In the genomic region with DNA sequence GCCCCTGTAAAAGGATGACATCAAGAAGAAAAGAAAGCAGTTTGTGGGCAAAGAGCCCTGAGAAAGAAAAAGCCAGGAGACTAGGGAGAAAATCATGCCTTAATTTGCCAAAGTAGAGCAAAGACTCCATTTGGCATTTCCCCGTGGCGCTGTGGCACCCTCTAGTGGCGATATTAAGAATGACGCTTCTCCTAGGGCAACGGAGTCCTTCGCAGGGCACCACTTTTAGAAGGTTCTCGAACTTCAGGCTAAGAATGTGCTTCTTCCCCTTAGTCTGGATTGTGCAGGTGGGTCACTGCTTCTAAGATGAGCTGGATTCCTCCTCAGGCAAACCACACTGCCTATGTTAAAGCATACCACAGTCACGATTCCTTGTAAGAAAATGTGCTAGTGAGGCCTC, we compare ENCODE assay signal across 8 mouse cellular contexts. TPM values are rescaled to one million over a fixed set of nuclear protein-coding genes. Genes with fewer than 3 reads are reported as not detected.
DNase-seq lines count a peak whose midpoint lies in the region; ATAC-seq and TF ChIP-seq lines count a peak whose summit lies in the region.

No protein-coding gene starts in this region.

- H3K4me3 ChIP-seq in CH12.LX (replicated peaks in 1 of 3; ENCODE audit: low read depth in 2 of 3, low read length in 2 of 3, poor library complexity in 1 of 3), result no peak overlapping the region
- no peak overlapping the region for H3K4me3 ChIP-seq in forebrain, embryonic 13.5 days
- no peak overlapping the region for H3K4me3 ChIP-seq in kidney, postnatal 0 days (replicated peaks; ENCODE audit: low read depth, low read length)

- no peaks in the 10 kb centered on the region for H3K36me3 ChIP-seq in CH12.LX (replicated peaks in 1 of 2; ENCODE audit: control insufficient read depth in 1 of 2, insufficient read depth in 1 of 2, low read length in 1 of 2)
- H3K36me3 ChIP-seq in forebrain, embryonic 13.5 days (ENCODE audit: poor library complexity, severe bottlenecking), result no peaks in the 10 kb centered on the region
- no peaks in the 10 kb centered on the region for H3K36me3 ChIP-seq in kidney, postnatal 0 days (ENCODE audit: insufficient read depth, low read length)

- H3K27me3 ChIP-seq in CH12.LX (replicated peaks), result no peaks in the 10 kb centered on the region
- H3K27me3 ChIP-seq in forebrain, embryonic 13.5 days, result no peaks in the 10 kb centered on the region
- no peaks in the 10 kb centered on the region for H3K27me3 ChIP-seq in kidney, postnatal 0 days (ENCODE audit: insufficient read depth, low read length)

- H3K9ac ChIP-seq in CH12.LX (ENCODE audit: insufficient read depth, low read depth), result no peak overlapping the region
- H3K9ac ChIP-seq in forebrain, embryonic 13.5 days, result no peak overlapping the region
- H3K9ac ChIP-seq in kidney, postnatal 0 days (ENCODE audit: low read depth, low read length), result no peak overlapping the region

- peak; percentile 90 to 93 for TF ChIP-seq CTCF in CH12.LX (conservative IDR thresholded peaks at IDR 0.05 in 1 of 2, IDR thresholded peaks at IDR 0.05 in 1 of 2; ENCODE audit: low read depth in 2 of 2, low read length in 2 of 2)
- TF ChIP-seq CTCF in kidney, postnatal 0 days (IDR thresholded peaks at IDR 0.05; ENCODE audit: low read depth), result peak; percentile 99

- TF ChIP-seq POLR2A in CH12.LX (IDR thresholded peaks at IDR 0.05; ENCODE audit: low read depth, low read length), result no peak

- dilution Hi-C loops in CH12.LX (cut with MboI; ENCODE audit: extremely low pct_ligation_motif_present, extremely low pct_unique_long_range_greater_than_20kb, low sequenced_read_pairs), result no loop called here

- no peak overlapping the region for H3K4me2 ChIP-seq in CH12.LX (ENCODE audit: insufficient read depth, low read depth, poor library complexity, severe bottlenecking)
- H3K4me2 ChIP-seq in forebrain, embryonic 13.5 days, result no peak overlapping the region
- no peak overlapping the region for H3K4me2 ChIP-seq in kidney, postnatal 0 days (ENCODE audit: low read length)

- peaks cover 3 to 4% of the 10 kb centered on the region in 2 experiments; a peak in 2 of 4 replicates for H3K4me1 ChIP-seq in CH12.LX (ENCODE audit: control insufficient read depth in 1 of 2, insufficient read depth in 2 of 2)
- no peaks in the 10 kb centered on the region for H3K4me1 ChIP-seq in forebrain, embryonic 13.5 days
- H3K4me1 ChIP-seq in kidney, postnatal 0 days (replicated peaks; ENCODE audit: insufficient read depth, low read length), result no peaks in the 10 kb centered on the region

- ATAC-seq in forebrain, embryonic 13.5 days, result peak; percentile 43; the same call in 1 of the 2 replicates
- ATAC-seq in kidney, postnatal 0 days (replicated peaks; ENCODE audit: low FRiP score, low read depth), result no peak
- ATAC-seq in activated CD4-positive, CD25-positive, alpha-beta regulatory T cell, adult 4 months, result no peak

- H3K9me3 ChIP-seq in CH12.LX (replicated peaks; ENCODE audit: low read length), result no peaks in the 10 kb centered on the region
- no peaks in the 10 kb centered on the region for H3K9me3 ChIP-seq in forebrain, embryonic 13.5 days (replicated peaks)
- no peaks in the 10 kb centered on the region for H3K9me3 ChIP-seq in kidney, postnatal 0 days (replicated peaks; ENCODE audit: low read length)

- H3K27ac ChIP-seq in CH12.LX (ENCODE audit: insufficient read depth, low read depth), result no peak overlapping the region
- H3K27ac ChIP-seq in forebrain, embryonic 13.5 days, result no peak overlapping the region
- no peak overlapping the region for H3K27ac ChIP-seq in kidney, postnatal 0 days

- peak; percentile 76 to 80 for DNase-seq in B cell, adult 2 months
- DNase-seq in CH12.LX (ENCODE audit: extremely low read depth), result peak; percentile 66
- DNase-seq in c-Kit-negative CD71-positive TER-119-positive erythroid progenitor cells, embryonic 14.5 days (ENCODE audit: low read depth, low spot score), result peak; percentile 36
- peak; percentile 75 for DNase-seq in kidney, postnatal 0 days (ENCODE audit: low spot score)
- DNase-seq in lung, postnatal 10 days, result peak; percentile 79
- peak; percentile 57 to 73 for DNase-seq in right cerebral cortex, adult 2 months (ENCODE audit: low spot score in 2 of 2)

- TF ChIP-seq RAD21 in CH12.LX (IDR thresholded peaks at IDR 0.05; ENCODE audit: low read depth, low read length), result peak; percentile 95

- 14% methylated on average over 8 of the region's 8 CpGs for WGBS in forebrain, embryonic 13.5 days
- WGBS in kidney, postnatal 0 days, result 18% methylated on average over 8 of the region's 8 CpGs

- in situ Hi-C loops in CH12.LX (cut with MboI; ENCODE audit: low pct_ligation_motif_present, low pct_unique_long_range_greater_than_20kb, low sequenced_read_pairs), result loop anchor here (5.0 to 25.0 kb wide), 4 partner anchors 244 to 691 kb away; no protein-coding TSS in a partner anchor

- no peak for TF ChIP-seq EP300 in CH12.LX (IDR thresholded peaks at IDR 0.05; ENCODE audit: low read length)

- H3K79me2 ChIP-seq in CH12.LX (replicated peaks; ENCODE audit: control insufficient read depth, extremely low read depth, insufficient read depth, poor library complexity, severe bottlenecking), result no peaks in the 10 kb centered on the region

TF ChIP-seq in CH12.LX, 34 proteins besides CTCF, POLR2A, EP300 and RAD21:
- no peak for TF ChIP-seq TBP (conservative IDR thresholded peaks at IDR 0.05; ENCODE audit: low read depth, low read length)
- no peak for TF ChIP-seq RCOR1 (conservative IDR thresholded peaks at IDR 0.05; ENCODE audit: low read depth, low read length)
- TF ChIP-seq ZC3H11A (IDR thresholded peaks at IDR 0.05; ENCODE audit: low read depth, low read length), result 0 out of 2 replicates have a peak, but pooled peaks have one; percentile 28
- TF ChIP-seq SMC3 (IDR thresholded peaks at IDR 0.05; ENCODE audit: low read depth, low read length), result peak; percentile 85
- TF ChIP-seq IRF4 (IDR thresholded peaks at IDR 0.05; ENCODE audit: low read depth, low read length), result no peak

RNA-seq across cellular contexts. Expression of a gene that starts 50.6 kb away (rescaled TPM):
- total RNA-seq in CH12.LX (2012; rRNA removed) (0.13 TPM in 1 of 2 replicates, not detected in the other), CH12.LX (2014; rRNA removed) (not detected in 2 replicates)
- not detected in 2 replicates for polyA plus RNA-seq in CH12.LX (2012; ENCODE audit: insufficient read length, low read depth)
- polyA plus RNA-seq in forebrain, embryonic 13.5 days (2015; fragmentation: Nextera tagmentation; extraction: Ambion mirVana), result not detected in 2 replicates
- 0.08 and 0.13 TPM in 2 replicates for polyA plus RNA-seq in kidney, postnatal 0 days (2015; fragmentation: Nextera tagmentation; extraction: Ambion mirVana)
- polyA plus RNA-seq in activated CD4-positive, CD25-positive, alpha-beta regulatory T cell, adult 4 months (2017; shearing (Covaris generic)), result 10 to 100 TPM in 1 of 2 experiments, 1 to 10 TPM in 1; 7.7 to 17.7 TPM

RNA-seq across cellular contexts. Expression of a gene that starts 54.4 kb away (rescaled TPM):
- total RNA-seq in CH12.LX (2012; rRNA removed) (not detected in 2 replicates), CH12.LX (2014; rRNA removed) (not detected in 2 replicates)
- polyA plus RNA-seq in CH12.LX (2012; ENCODE audit: insufficient read length, low read depth), result not detected in 2 replicates
- 0.65 and 0.85 TPM in 2 replicates for polyA plus RNA-seq in forebrain, embryonic 13.5 days (2015; fragmentation: Nextera tagmentation; extraction: Ambion mirVana)
- polyA plus RNA-seq in kidney, postnatal 0 days (2015; fragmentation: Nextera tagmentation; extraction: Ambion mirVana), result 7.5 and 7.8 TPM in 2 replicates
- polyA plus RNA-seq in activated CD4-positive, CD25-positive, alpha-beta regulatory T cell, adult 4 months (2017; shearing (Covaris generic)), result 1 to 10 TPM; 1.3 to 1.5 TPM
